Mouse (Mus musculus) heart, postnatal 0 days (tissue): ENCODE results near the gene Ninj1.

Experiments used
- CTCF ChIP-seq: IDR thresholded peaks from 2 replicates; pipeline ENCODE4 v1.5.1; 2016; ENCODE audit warnings: antibody characterized with exemption, control low read depth, low read depth
- EP300 ChIP-seq: IDR thresholded peaks from 2 replicates; pipeline ENCODE4 v1.6.1; 2016; ENCODE audit warnings: antibody characterized with exemption, low read depth

DNA sequence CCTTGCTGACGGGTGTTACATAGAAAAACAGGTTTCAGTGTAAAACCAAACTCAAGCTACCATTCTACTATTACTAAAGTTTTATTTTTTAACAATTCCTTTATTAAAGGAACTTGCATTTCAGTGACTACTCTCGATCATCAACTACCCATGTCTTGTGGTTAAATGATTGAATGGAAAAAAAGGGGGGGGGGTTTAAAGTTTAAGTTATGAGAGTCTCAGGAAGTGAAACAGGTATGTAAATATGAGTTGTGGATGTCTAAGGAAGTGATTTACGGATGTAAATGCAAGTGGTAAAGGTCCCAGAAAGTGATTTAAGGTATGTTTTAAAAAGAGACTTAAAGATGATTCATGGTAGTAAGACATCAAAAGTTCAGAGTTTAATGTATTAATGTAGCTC, 37.9 kb downstream of the Ninj1 start:
- TF ChIP-seq EP300 (no peak), CTCF (no peak)
